Mouse (Mus musculus) mouse trophoblast stem cell (cell line): ENCODE data around the gene Slc41a2.

ENCODE experiments used
- in situ Hi-C, 2 experiments: fragments of 300-500 bp; cut with MseI, MboI; formaldehyde crosslinking; loops; 2 replicates in 1 of 2; 3 replicates in 1 of 2; pipeline ENCODE4 v1.15.1; 2025

Slc41a2 gene

DNA sequence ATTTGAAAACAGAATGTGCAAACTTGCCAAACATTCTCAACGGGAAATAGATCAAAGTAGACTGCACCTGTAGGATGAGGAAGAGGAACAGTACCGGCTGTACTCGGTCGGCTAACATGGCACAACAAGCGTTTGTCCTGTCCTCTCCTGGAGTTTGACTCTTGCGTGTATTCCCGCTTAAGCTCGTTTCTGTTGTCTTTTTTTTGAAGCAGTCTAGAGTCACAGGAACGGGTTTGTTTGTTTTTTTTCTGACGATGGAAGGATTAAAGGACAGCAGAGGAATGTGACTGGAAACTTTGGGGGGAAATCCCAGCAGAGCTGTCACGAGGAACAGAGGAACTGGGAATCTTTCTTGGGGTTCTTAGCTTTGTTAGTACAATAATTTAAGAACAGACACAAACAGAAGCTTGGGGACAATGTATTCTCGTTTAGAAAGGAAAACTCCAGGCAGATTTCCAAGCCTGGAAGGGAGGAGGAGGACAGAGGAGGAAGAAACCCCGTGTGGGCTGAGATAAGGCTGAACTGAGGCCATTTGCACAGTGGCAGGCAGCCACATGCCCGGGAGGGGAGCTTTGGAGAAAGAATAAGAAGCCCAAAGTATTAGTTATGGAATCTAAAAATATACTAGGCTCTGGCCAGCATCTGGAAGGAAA, 16.1 kb upstream of the Slc41a2 start:
- in situ Hi-C loops = loop anchor here in 1 of 2 experiments (10.0 kb wide), 1 partner anchor 99 kb away; no protein-coding TSS in a partner anchor

DNA sequence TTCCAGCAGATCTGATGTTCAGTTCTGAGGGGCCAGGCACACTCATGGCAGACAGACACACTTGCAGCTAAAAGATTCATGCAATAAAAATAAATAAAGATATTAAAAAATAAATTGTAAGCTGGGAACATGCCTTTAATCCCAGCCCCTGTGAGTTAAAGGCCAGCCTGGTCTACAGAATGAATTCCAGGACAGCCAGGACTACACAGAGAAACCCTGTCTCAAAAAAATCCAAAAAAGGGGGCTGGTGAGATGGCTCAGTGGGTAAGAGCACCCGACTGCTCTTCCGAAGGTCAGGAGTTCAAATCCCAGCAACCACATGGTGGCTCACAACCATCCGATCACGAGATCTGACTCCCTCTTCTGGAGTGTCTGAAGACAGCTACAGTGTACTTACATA, 14.1 kb upstream of the Slc41a2 start:
- in situ Hi-C loops = loop anchor here in 1 of 2 experiments (10.0 kb wide), 1 partner anchor 97 kb away; no protein-coding TSS in a partner anchor

DNA sequence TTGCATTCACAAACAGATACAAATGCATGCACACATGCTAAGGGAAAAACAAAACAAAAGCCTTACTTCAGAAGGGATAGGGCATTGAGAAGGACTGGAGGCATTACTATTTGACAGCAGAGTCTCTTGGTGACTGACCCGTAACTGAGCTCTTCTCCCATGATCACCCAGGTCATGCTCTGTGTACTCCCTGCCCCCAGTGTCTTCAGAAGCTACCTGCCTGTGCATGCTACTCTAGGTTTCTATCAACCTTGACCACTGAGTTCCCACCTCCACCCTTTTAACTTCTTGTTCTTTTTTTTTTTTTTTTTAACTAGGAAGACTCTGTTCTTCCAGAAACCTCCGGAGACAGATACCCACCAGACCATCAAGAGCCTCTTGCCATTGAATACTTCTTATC, 13.0 kb upstream of the Slc41a2 start:
- in situ Hi-C loops = loop anchor here in 1 of 2 experiments (10.0 kb wide), 1 partner anchor 96 kb away; no protein-coding TSS in a partner anchor

DNA sequence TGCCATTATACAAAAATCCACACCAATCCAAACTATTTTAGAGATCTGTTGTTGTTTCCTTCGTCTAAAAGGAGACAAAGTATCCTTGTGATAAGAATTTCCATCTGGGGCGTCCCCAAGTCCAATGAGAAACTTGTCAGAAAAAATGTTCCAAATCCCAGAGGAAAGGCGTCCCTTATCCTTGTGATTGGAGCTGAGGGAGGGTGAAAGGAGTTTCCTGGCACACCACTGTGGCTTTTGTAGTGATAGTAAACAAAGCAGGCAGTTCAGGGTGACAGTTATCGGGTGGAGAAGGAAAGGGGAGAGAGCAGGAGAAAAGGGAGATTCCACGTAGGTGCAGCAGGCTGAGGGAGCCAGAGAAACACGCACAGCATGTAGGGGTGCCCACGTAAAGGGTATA, 9.8 kb upstream of the Slc41a2 start:
- in situ Hi-C loops = no loop called here

DNA sequence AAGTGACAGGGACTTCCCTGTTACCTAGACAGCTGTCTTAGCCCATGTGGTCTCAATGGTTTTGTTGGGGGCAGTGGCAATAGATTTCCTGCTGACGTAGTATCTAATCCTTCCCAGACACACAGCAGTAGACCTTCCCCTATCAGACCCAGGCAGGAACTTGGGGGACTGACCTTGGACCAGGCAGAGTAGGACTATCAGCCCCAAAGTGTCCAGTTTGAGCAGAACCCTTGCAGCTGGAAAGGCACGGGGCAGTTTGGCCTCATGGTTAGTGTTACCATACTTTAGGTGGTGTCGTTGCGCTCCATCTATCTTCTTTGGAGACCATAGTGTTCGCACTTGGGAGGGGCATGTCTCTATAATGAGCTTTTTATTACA, 8.7 kb upstream of the Slc41a2 start:
- in situ Hi-C loops = no loop called here

DNA sequence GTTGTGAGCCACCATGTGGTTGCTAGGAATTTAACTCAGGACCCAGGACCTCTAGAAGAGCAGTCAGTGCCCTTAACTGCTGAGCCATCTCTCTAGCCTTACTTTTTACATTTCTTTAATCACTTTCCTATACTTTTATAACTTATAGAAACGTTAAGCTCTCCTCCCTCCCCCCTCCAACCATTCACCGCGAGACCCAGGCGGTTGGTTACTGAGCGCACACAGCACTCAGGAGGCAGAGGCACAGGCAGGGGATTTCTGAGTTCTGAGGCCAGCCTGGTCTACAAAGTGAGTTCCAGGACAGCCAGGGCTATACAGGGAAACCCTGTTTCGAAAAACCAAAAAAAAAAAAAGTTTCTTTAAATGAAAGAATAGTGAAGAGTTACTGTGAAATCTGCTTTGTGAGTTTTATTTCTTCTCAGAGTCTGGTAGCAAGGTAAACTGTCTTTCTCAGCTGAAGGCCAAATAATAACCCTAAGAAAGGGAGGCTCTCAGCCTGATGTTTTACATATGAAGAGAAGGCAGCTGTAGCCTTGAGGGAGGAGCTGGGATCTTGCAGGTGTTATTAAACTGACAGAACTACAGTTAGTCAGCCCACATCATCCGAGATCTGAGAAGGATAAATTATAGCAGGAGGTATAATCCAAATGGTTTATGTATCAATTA, 8.1 kb upstream of the Slc41a2 start:
- in situ Hi-C loops = no loop called here

DNA sequence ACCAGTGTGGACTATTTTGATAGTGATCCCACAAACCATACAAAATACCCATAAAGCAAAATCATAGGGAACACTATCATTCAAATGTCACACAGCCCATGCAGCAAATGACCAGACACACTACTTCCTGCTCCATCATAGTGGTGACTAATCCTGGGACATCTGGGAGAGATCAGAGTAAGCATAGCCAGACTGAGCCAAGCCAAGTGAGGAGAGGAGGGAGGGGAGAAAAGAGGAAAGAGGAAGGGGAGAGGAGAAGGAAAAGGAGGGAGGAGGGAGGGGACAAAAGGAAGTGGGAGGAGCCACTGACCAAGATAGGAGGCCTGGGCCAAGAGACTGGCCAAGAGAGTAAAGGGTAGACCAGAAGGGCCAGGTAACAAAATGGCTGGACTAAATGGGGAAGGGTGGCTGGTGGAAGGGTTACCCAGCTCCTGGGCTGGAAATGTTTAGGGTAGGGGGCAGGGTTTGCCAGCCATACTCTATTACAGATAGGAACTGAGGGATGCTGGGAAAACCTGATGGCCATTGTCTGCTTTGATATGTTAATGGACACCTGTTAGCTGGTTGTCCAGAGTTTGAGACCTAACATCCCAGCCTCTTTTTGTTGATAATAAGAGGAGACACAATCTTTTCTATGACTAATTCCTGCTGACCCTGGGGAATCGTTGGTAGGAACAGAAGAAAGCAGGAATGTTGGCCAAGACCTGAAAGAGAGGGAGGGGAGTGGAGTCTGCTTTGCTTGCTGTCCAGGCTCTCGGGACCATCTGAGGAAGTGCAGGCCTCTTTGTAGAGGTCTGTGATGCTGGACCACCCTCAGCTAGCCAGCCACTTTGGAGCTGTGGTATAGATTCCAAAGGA, 6.4 kb upstream of the Slc41a2 start:
- in situ Hi-C loops = no loop called here

DNA sequence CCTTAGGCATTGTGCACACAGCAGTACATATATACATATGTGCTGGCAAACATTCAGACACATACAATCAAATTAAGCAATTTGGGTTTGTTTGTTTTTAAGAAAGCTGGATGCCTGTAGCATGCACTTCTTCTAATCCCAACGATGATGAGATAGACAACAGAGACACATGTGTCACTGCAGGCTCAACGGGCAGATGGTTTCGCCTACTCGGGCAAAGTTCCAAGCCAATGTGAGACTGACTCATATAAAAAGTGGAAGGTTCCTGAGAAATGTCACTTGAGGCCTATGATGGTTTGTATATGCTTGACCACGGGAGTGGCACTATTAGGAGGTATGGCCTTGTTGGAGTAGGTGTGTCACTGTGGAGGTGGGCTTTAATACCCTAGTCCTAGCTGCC, 5.5 kb upstream of the Slc41a2 start:
- in situ Hi-C loops = no loop called here

DNA sequence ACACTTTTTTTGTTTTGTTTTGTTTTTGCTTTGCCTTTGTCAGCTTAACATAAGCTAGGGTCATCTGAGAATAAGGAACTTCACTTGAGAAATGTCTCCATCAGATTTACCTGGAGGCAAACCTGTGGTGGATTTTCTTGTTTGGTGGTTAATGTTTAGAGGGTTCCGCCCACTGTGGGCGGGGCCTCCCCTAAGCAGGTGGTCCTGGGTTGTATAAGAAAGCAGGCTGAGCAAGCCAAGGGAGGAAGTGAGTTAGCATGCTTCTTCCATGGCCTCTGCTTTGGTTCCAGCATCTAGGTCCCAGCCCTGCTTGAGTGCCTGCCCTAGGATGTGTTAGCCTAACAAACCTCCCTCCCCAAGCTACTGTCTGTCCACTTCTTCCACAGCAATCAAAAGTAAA, 3.5 kb upstream of the Slc41a2 start:
- in situ Hi-C loops = no loop called here

DNA sequence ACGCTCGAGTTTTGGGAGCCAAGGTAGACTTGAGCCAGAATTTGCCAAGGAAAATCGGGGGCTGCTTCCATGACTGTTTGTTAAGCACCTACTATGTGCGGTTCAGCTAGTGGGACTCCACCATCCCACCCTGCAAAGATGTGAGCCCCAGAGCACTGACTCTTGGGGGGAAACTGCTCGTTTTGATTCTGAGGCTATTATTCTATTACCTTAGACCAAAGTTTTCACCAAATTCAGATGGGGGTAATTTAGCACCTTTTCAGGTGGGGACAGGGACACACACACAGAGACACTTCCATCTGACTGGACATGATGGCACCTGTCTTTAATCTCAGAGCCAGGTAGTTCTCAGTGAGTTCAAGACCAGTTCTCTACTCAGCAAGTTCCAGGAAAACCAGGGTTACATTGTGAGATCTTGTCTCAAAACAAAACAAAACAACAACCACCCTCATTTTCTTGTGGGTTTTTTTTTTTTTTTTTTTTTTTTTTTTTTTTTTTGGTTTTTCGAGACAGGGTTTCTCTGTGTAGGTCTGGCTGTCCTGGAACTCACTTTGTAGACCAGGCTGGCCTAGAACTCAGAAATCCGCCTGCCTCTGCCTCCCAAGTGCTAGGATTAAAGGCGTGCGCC, 403 bp upstream of the Slc41a2 start:
- in situ Hi-C loops = no loop called here

DNA sequence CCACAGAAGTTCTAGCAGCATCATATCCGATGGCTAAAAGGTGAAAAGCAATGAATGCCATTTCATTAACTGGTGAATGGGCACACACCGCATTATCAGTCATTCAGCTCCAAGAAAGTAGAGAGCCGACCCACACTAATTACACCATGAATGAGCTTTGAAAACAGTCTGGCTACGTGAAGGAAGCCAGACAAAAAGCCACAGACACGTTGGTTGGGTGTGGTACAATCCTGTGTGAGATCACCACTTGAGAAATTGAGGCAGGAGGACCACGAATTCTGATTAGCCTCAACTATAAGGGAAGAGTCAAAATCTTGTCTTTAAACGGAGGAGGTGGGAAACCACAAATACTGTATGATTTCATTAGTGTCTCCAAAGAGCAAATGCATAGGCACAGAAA, 1.3 kb downstream of the Slc41a2 start:
- in situ Hi-C loops = no loop called here

DNA sequence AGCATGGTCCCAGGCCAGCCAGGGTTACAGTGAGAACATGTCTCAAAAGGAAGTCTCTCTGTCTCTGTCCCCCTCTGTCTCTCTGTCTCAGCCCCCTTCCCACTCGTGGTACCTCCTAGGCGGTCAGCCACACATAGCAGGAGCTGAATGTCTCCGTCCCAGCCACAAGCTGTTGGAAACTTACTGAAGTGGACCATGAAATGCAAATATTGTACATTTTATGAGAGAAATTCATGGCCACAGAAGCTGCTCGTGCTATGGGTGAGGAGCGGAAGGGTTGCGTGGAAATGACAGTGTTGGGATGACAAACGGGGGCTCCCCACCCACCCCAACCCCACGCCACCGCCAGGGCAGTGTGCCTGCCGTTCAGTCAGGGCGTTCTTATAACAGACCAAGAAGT, 5.1 kb downstream of the Slc41a2 start:
- in situ Hi-C loops = no loop called here

DNA sequence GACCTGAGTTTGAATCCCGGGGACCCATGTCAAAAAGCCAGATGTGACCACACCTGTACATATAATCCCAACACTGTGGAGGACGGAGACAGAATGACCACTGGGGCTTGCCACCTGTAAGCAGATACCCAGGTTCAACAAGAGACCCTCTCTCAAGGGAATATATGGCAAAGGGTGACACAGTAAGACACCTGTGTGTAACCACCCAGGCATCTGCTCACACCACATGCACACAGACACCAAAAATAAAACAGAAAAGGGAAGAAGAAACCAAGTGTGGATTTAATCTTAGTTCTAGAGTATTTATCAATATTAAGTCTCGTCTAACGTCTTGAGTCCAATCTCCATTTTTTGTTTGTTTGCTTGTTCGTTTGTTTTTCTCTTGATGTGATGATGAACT, 5.9 kb downstream of the Slc41a2 start:
- in situ Hi-C loops = no loop called here

DNA sequence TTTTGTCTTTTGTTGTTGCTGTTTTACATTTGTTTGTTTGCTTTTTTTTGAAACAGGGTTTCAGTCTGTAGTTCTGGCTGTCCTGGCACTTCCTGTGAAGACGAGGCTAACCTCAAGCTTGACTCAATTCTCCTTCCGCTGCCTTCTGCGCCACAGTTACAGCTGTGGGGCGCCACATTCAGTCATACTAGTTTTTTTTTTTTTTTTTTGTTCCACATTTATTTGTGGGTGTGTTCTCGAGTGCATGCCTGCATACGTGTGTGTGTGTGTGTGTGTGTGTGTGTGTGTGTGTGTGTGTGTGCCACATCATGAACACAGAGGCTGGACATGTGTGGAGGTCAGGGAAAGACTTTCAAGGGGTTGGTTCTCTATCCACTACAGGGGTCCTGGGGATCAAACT, 7.3 kb downstream of the Slc41a2 start:
- in situ Hi-C loops = no loop called here

DNA sequence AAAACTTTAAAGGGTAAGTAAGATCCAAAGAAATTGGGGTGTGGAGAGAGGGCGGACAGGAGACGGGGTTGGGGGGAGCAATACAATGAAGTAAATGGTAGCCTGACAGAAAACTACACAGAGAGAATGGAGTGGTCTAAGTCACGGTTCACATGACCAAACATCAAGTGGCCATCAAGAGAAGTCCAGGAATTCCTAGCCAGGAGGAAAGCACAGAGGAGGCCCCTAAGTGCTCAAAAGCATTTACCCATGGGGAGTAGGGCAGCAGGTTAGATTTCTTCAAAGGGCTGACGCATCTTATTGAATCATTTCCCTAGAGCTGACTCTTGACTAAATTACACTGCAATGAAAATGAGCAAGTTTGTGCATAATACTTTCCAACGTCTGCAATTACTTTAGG, 8.9 kb downstream of the Slc41a2 start:
- in situ Hi-C loops = no loop called here

DNA sequence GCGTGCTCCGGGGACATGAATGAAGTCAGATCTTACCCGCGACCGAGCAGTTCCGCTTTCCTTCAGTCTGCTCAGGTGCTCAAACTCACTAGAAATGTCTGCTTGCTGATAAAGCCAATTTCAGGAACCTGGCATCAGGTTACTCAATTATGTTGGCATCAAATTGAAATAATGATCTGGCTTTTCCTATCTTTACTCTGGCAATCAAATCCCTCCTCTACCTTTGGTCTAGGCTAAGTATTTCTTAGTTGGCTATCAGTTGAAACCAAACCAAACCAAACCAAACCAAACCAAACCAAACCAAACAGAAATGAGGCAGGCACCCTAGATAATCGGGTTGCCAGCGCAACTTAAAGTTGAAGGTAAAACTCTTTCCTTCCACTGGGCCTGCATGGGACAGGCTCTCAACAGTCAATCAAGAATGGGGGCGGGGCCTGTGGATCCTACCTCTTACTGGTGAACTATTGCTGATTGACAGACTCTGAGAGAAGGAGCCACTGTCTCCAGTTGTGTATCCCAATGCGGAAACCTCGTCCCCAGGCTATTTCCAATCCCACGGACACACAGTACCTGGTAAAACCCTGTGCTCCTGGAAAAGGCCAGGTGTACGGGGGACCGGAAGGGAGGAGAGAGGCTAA, 10.9 kb downstream of the Slc41a2 start:
- in situ Hi-C loops = no loop called here

DNA sequence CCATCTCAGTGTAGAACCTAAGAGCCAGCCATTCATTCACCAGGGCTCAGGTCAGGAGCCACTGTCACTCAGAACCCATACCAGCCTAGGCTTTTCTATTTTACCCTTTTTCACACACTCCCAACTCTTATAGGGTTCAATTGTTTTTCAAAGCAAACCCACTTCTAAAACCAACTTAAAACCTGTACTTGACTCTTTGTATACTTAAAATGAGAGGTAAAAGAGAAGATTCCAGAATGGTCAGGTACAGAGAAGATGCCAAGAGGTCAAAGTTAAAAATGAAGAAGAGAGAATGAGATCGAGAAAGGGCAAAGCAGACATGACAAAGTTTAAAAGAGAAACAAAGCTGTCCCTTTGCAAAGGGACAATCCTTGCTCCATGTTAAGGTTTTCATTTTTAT, 11.8 kb downstream of the Slc41a2 start:
- in situ Hi-C loops = no loop called here

DNA sequence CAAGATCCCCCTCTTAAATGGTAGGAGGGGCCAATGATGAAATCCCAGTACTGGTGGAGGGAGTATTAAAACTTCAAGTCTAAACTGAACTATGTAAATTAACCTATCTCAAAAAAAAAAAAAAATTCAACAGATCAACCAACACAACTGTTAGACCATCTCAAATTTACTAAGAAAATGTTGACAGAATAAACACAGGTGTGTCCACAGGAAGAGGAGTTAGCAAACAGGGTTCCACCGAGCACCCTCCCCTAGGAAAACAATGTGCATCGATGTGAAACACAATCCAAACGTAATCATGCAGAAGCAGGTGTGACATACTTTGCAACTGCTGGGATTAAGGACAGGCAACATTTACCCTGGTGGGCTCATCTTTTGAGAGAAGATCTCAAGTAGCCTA, 12.8 kb downstream of the Slc41a2 start:
- in situ Hi-C loops = no loop called here

DNA sequence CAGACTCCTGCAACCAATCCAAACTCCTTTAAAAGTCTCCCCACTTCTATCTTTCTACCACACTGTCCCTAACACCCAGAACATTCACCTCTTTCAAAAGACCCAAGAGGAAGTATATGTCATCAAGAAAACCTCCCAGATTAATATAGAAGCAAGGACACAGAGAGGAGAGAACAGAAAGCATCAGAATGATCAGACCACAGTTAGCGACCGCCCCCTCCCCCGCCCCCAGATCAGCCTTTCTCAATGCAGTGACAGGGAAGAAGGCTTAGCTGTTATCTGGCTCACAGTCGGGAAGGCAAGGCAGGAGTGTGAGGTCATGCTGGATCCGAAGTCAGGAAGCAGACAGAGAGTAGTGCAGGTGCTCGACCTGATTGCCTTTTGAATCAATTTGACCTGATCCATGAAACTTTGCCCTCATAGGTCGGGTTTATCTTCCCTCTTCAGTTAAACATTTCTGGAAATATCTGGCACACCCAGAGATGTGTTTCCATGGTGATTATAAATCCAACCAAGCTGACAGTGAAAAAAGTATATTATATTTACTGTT, 15.1 kb downstream of the Slc41a2 start:
- in situ Hi-C loops = no loop called here

DNA sequence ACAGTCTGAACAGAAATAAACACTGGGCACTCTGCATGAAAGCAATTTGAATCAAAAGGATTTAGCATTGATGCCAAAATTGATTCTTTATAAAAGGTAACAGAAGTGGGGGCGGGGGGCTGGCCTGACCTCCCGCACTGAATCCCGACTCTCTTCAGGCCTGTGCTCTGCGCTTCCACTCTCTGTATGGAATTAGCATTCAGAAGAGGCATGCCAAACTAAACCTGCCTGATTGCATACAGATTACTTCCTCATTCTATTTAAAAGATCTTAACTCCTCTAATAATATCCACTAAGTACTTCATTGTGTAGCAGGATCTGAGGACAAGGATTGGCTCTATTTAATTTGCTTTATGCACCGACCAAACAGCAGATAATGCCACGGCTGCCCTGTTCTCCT, 16.2 kb downstream of the Slc41a2 start:
- in situ Hi-C loops = no loop called here

DNA sequence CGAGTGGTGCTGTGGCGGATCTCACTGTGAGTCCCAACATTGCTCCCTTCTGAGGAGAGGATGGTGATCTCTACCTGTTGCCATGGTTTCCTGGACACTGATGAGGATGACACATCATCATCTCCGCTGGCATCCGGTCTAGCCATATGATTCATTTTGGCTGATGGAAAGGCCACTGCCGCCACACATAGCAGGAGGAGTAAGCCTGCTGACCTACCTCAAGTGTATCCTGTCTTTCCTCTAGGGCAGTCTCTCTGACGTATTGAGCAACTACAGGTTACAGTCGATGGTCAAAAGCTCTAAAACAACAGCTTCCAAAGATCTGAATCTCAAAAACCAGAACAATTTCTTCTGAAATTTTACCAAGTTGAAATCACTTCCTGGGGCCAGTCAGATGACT, 16.8 kb downstream of the Slc41a2 start:
- in situ Hi-C loops = no loop called here
